Mouse (Mus musculus) lung, postnatal 10 days (tissue): ENCODE data around the gene H2-Q6.
"Not testable (repeated sequence)": the region's sequence is repeated elsewhere in the genome, so short reads cannot be mapped to it uniquely, and the experiment has no call there.

Experiments
- DNase-seq: peaks from one replicate; pipeline ENCODE4 v3.0.0; 2021

H2-Q6 gene

GRCm38 (mm10) chr17:35435577-35435976 is 10.9 kb downstream of the H2-Q6 start:
- not testable (repeated sequence) for DNase-seq

GRCm38 (mm10) chr17:35437386-35437936 is 12.8 kb downstream of the H2-Q6 start:
- not testable (repeated sequence) for DNase-seq

GRCm38 (mm10) chr17:35438395-35438794 is 13.7 kb downstream of the H2-Q6 start:
- DNase-seq, result not testable (repeated sequence)

GRCm38 (mm10) chr17:35438885-35439284 is 14.2 kb downstream of the H2-Q6 start, which contains the start of gene H2-Q7:
Gene H2-Q7, plus strand, starts transcription at chr17:35439155.
- DNase-seq, result peak; percentile 91

- not testable (repeated sequence) for DNase-seq
These were observed 14.7 kb downstream of the H2-Q6 start for GRCm38 (mm10) chr17:35439295-35439747.

GRCm38 (mm10) chr17:35439925-35440645 is 15.4 kb downstream of the H2-Q6 start:
- not testable (repeated sequence) for DNase-seq

- not testable (repeated sequence) for DNase-seq
These were observed 17.7 kb downstream of the H2-Q6 start for GRCm38 (mm10) chr17:35442376-35442775.

- DNase-seq, result not testable (repeated sequence)
These were observed 19.9 kb downstream of the H2-Q6 start for GRCm38 (mm10) chr17:35444510-35444909.

GRCm38 (mm10) chr17:35458247-35458646 is 33.6 kb downstream of the H2-Q6 start:
- DNase-seq, result not testable (repeated sequence)

- not testable (repeated sequence) for DNase-seq
These were observed 36.1 kb downstream of the H2-Q6 start for GRCm38 (mm10) chr17:35460513-35461341.

- not testable (repeated sequence) for DNase-seq
These were observed 41.0 kb downstream of the H2-Q6 start for GRCm38 (mm10) chr17:35465651-35466050.

- DNase-seq, result not testable (repeated sequence)
These were observed 44.3 kb downstream of the H2-Q6 start for GRCm38 (mm10) chr17:35468936-35469335.

- no peak for DNase-seq
These were observed 45.4 kb downstream of the H2-Q6 start, which contains the start of gene H2-Q10 for GRCm38 (mm10) chr17:35469842-35470751. Gene H2-Q10, plus strand, starts transcription at chr17:35470089.
